ENCODE assay signal across 12 mouse cellular contexts in the genomic region with DNA sequence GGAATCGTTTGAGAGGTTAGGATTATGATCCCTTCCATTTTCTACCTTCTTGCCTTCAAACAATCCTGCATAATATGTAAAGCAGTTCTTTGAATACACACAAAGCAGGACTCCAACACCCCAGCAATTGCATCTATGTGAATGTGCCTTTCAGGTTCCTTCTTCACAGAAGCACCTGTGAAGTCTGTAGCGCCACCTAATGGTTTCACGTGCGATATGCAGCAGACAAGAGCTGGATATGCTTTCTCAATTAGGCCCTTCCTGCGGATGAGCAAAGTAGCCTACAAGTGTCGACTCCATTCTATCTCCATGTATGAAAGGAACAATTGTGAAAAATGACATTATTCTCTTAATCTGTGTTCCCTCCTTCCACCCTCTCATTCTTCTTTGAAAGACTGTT. TPM values are rescaled to one million over a fixed set of nuclear protein-coding genes. Genes with fewer than 3 reads are reported as not detected.
A peak's percentile ranks its signal among the peaks of the same experiment; 100 is the strongest.
DNase-seq lines count a peak whose midpoint lies in the region; ATAC-seq and TF ChIP-seq lines count a peak whose summit lies in the region.
"Had no signal": no experiment of that assay in that cellular context is flagged by ENCODE, and none has a peak within 500 bp of the region (broad histone marks: within the 10 kb centered on the region; RNA-seq: fewer than 3 reads in every experiment).

No protein-coding gene starts in this region.

- H3K79me2 ChIP-seq in liver, adult 2 months (ENCODE audit: control insufficient read depth, insufficient read depth, low read length) = no peaks in the 10 kb centered on the region

- H3K27me3 ChIP-seq in liver, adult 2 months (ENCODE audit: control insufficient read depth, insufficient read depth, low read length) = no peaks in the 10 kb centered on the region
- no peaks in the 10 kb centered on the region for H3K27me3 ChIP-seq in liver, embryonic 11.5 days (replicated peaks; ENCODE audit: control insufficient read depth, insufficient read depth, low read length)
- H3K27me3 ChIP-seq: limb, embryonic 15.5 days had no signal

- no peak for ATAC-seq in liver, embryonic 11.5 days (replicated peaks; ENCODE audit: low FRiP score)

- H3K4me3 ChIP-seq in liver, adult 2 months (ENCODE audit: insufficient read depth, low read depth, low read length) = no peak overlapping the region
- no peak overlapping the region for H3K4me3 ChIP-seq in liver, embryonic 11.5 days (ENCODE audit: low read depth, low read length)
- H3K4me3 ChIP-seq: limb, embryonic 15.5 days had no signal

- H3K27ac ChIP-seq in liver, adult 2 months (replicated peaks; ENCODE audit: insufficient read depth, low read depth, low read length) = no peak overlapping the region
- no peak overlapping the region for H3K27ac ChIP-seq in liver, embryonic 11.5 days (ENCODE audit: low read depth, low read length)
- H3K27ac ChIP-seq: limb, embryonic 15.5 days had no signal

- no peak overlapping the region for H3K4me2 ChIP-seq in liver, embryonic 11.5 days
- H3K4me2 ChIP-seq: limb, embryonic 15.5 days had no signal

- no peak overlapping the region for H3K9ac ChIP-seq in liver, adult 2 months (ENCODE audit: low read depth, low read length)
- no peak overlapping the region for H3K9ac ChIP-seq in liver, embryonic 11.5 days (ENCODE audit: low read depth, low read length)
- H3K9ac ChIP-seq: limb, embryonic 15.5 days had no signal

- TF ChIP-seq CTCF in liver, adult 2 months (IDR thresholded peaks at IDR 0.05; ENCODE audit: low read depth, low read length) = no peak

- peak; percentile 12 for DNase-seq in embryo, embryonic 10 days (ENCODE audit: low spot score)
- DNase-seq in embryo, embryonic 9.5 days (ENCODE audit: extremely low spot score) = no peak
- DNase-seq in liver, adult 2 months (ENCODE audit: extremely low read depth, low read depth, low spot score) = peak; percentile 4
- no peak for DNase-seq in liver, embryonic 11.5 days (ENCODE audit: low spot score)
- peak; percentile 26 for DNase-seq in A20 (ENCODE audit: low read depth, low spot score)
- peak; percentile 21 for DNase-seq in embryo, embryonic 10.5 days (ENCODE audit: low spot score)
- DNase-seq in heart, adult 8-10 months (ENCODE audit: low spot score) = no peak
- DNase-seq in kidney, adult 11 months = no peak

- no peaks in the 10 kb centered on the region for H3K4me1 ChIP-seq in liver, adult 2 months (ENCODE audit: control insufficient read depth, insufficient read depth, low read length)
- H3K4me1 ChIP-seq in liver, embryonic 11.5 days (replicated peaks; ENCODE audit: control insufficient read depth, insufficient read depth, low read length) = no peaks in the 10 kb centered on the region
- H3K4me1 ChIP-seq: limb, embryonic 15.5 days had no signal

- no peaks in the 10 kb centered on the region for H3K36me3 ChIP-seq in liver, adult 2 months (ENCODE audit: control insufficient read depth, insufficient read depth, low read length)
- H3K36me3 ChIP-seq in liver, embryonic 11.5 days (ENCODE audit: control insufficient read depth, insufficient read depth, low read length) = no peaks in the 10 kb centered on the region
- H3K36me3 ChIP-seq: limb, embryonic 15.5 days had no signal

- TF ChIP-seq POLR2A in liver, adult 2 months (IDR thresholded peaks at IDR 0.05; ENCODE audit: extremely low read depth, insufficient read depth, low read length) = no peak

- 34% methylated on average over 6 of the region's 6 CpGs for WGBS in liver, adult 2 months
- WGBS in liver, embryonic 11.5 days = 45% methylated on average over 6 of the region's 6 CpGs

- no peaks in the 10 kb centered on the region for H3K9me3 ChIP-seq in liver, embryonic 11.5 days (ENCODE audit: control insufficient read depth, low read length)
- H3K9me3 ChIP-seq: limb, embryonic 15.5 days had no signal

RNA-seq across cellular contexts. Expression of gene Gm6268, which starts 33.9 kb away (rescaled TPM):
- not detected in 2 replicates for total RNA-seq in liver, adult 2 months (2014; rRNA removed)
- polyA plus RNA-seq in liver, adult 2 months (2012; rRNA removed) = not detected in 2 replicates
- not detected in 2 replicates for polyA plus RNA-seq in liver, embryonic 11.5 days (2014; fragmentation: Nextera tagmentation; extraction: Ambion mirVana)
- total RNA-seq in heart, adult 8-10 months (2022) = not detected
- total RNA-seq: gastrocnemius, postnatal 4 days had no signal
- polyA plus RNA-seq: intestine, embryonic 14.5 days; limb, embryonic 15.5 days; spleen, adult 2 months had no signal

RNA-seq across cellular contexts. Expression of gene Gm14569, which starts 56.6 kb away (rescaled TPM):
- total RNA-seq in liver, adult 2 months (2014; rRNA removed) = not detected in 2 replicates
- polyA plus RNA-seq in liver, adult 2 months (2012; rRNA removed) = not detected in 2 replicates
- polyA plus RNA-seq in liver, embryonic 11.5 days (2014; fragmentation: Nextera tagmentation; extraction: Ambion mirVana) = not detected in 2 replicates
- not detected for total RNA-seq in heart, adult 8-10 months (2022)
- total RNA-seq: gastrocnemius, postnatal 4 days had no signal
- polyA plus RNA-seq: intestine, embryonic 14.5 days; limb, embryonic 15.5 days; spleen, adult 2 months had no signal

Comparison
In these comparisons a context has a peak if more than half of its experiments do, and no peak if none do; other contexts are left out.
1. DNase-seq: peak in embryo, embryonic 10 days (single experiment), liver, adult 2 months (single experiment), A20 (single experiment) and embryo, embryonic 10.5 days (single experiment); none in embryo, embryonic 9.5 days (single experiment), liver, embryonic 11.5 days (single experiment), heart, adult 8-10 months (single experiment) and kidney, adult 11 months (single experiment).